Mouse (Mus musculus) heart, adult 2 months (tissue): ENCODE results near the gene Clgn. TPM values are rescaled to one million over a fixed set of nuclear protein-coding genes. Genes with fewer than 3 reads are reported as not detected.
"Not testable (repeated sequence)": the region's sequence is repeated elsewhere in the genome, so short reads cannot be mapped to it uniquely, and the experiment has no call there.

Experiments
- DNase-seq, 2 experiments: peaks; one replicate each; pipeline ENCODE4 v3.0.0; 2021
- H3K27ac ChIP-seq: fragments of 200-600 bp; 2 replicates; pipeline ENCODE4 v1.8.1; 2022
- H3K27me3 ChIP-seq: fragments of 200-500 bp; 2 replicates; pipeline ENCODE4 v1.6.1; 2012; ENCODE audit warnings: mild to moderate bottlenecking, low read length, inconsistent platforms, mixed read lengths; ENCODE audit not compliant: control insufficient read depth, insufficient read depth
- H3K36me3 ChIP-seq: fragments of 200-500 bp; 2 replicates; pipeline ENCODE4 v1.6.1; 2012; ENCODE audit warnings: low read length, inconsistent platforms; ENCODE audit not compliant: control insufficient read depth, insufficient read depth
- H3K4me1 ChIP-seq: fragments of 200-500 bp; 2 replicates; pipeline ENCODE4 v1.6.1; 2011; ENCODE audit warnings: low read length; ENCODE audit not compliant: control insufficient read depth, insufficient read depth
- H3K4me3 ChIP-seq: fragments of 200-600 bp; 2 replicates; pipeline ENCODE4 v1.8.1; 2022
- H3K79me2 ChIP-seq: fragments of 200-500 bp; replicated peaks from 2 replicates; pipeline ENCODE4 v1.6.1; 2012; ENCODE audit warnings: mild to moderate bottlenecking, inconsistent platforms, low read length, moderate library complexity, mixed read lengths; ENCODE audit not compliant: control insufficient read depth, insufficient read depth
- H3K9ac ChIP-seq: fragments of 200-500 bp; 2 replicates; pipeline ENCODE4 v1.6.1; 2012; ENCODE audit warnings: low read depth, mild to moderate bottlenecking, control low read depth, inconsistent platforms, low read length, mixed read lengths
- CTCF ChIP-seq: fragments of 200-600 bp; IDR thresholded peaks from 2 replicates; pipeline ENCODE4 v1.8.1; 2022; ENCODE audit warnings: antibody characterized with exemption, mild to moderate bottlenecking, moderate library complexity
- EP300 ChIP-seq: fragments of 200-500 bp; IDR thresholded peaks from 2 replicates; pipeline ENCODE4 v1.6.1; 2011; ENCODE audit warnings: low read depth, low read length, control low read depth; ENCODE audit not compliant: insufficient read depth
- POLR2A ChIP-seq: fragments of 200-500 bp; IDR thresholded peaks from 2 replicates; pipeline ENCODE4 v1.6.1; 2011; ENCODE audit warnings: mild to moderate bottlenecking, low read depth, low read length, control low read depth; ENCODE audit not compliant: insufficient read depth
- WGBS: fragments of 180-500 bp; shearing (Covaris S2); methylation state at CpG from one replicate; pipeline ENCODE4 v1.1.7; 2018; 5-methylcytosine and 5-hydroxymethylcytosine counted together
- intact Hi-C: fragments of 180-260 bp; cut with DNase I; formaldehyde crosslinking; loops from one replicate; pipeline ENCODE4 v1.15.1; 2025
- polyA plus RNA-seq: library from polyadenylated mRNA; depleted of rRNA; stranded (reverse); fragments of >200 nt; gene quantifications from 2 replicates; pipeline ENCODE4 v1.2.3, GENCODE M21; 2012
- total RNA-seq, 2 experiments: library from RNA; stranded (reverse); gene quantifications; 2 replicates each; pipeline ENCODE4 v1.2.3; 2021

Clgn gene
- total and polyA plus RNA-seq, 3 experiments, result 0.08 TPM; not detected in 2

- no peak for TF ChIP-seq EP300
- TF ChIP-seq CTCF, result no peak
- no peak for TF ChIP-seq POLR2A
- no peaks in the 10 kb centered on the region for H3K79me2 ChIP-seq
- intact Hi-C loops, result no loop called here
- no peak overlapping the region for H3K4me3 ChIP-seq
- H3K27ac ChIP-seq, result no peak overlapping the region
- no peak overlapping the region for H3K9ac ChIP-seq
- no peak for DNase-seq
- no peaks in the 10 kb centered on the region for H3K4me1 ChIP-seq
- no peaks in the 10 kb centered on the region for H3K36me3 ChIP-seq
- 34% methylated on average over 11 of the region's 11 CpGs for WGBS
- H3K27me3 ChIP-seq, result no peaks in the 10 kb centered on the region; the same call in 1 of the 2 replicates
Observed at GRCm38 (mm10) chr8:83426104-83426759, 36.6 kb downstream of the Clgn start.

- DNase-seq, result no peak
- Histone ChIP-seq H3K4me3 (no peak overlapping the region), H3K79me2 (no peaks in the 10 kb centered on the region), H3K9ac (no peak overlapping the region), H3K4me1 (no peaks in the 10 kb centered on the region), H3K27ac (no peak overlapping the region), H3K27me3 (no peaks in the 10 kb centered on the region; the same call in 1 of the 2 replicates), H3K36me3 (no peaks in the 10 kb centered on the region)
- 44% methylated on average over 7 of the region's 7 CpGs for WGBS
- intact Hi-C loops, result no loop called here
- TF ChIP-seq CTCF, result no peak
- TF ChIP-seq EP300, result no peak
- no peak for TF ChIP-seq POLR2A
Observed at GRCm38 (mm10) chr8:83426949-83427348, 37.3 kb downstream of the Clgn start.

- H3K79me2 ChIP-seq, DNase-seq, H3K36me3 ChIP-seq, H3K4me3 ChIP-seq, intact Hi-C loops, H3K9ac ChIP-seq, H3K4me1 ChIP-seq, H3K27me3 ChIP-seq, H3K27ac ChIP-seq: not testable (repeated sequence)
- WGBS, result 83% methylated on average over 3 of the region's 3 CpGs
Observed at GRCm38 (mm10) chr8:83428621-83429020, 39.0 kb downstream of the Clgn start.

- Histone ChIP-seq H3K4me3 (no peak overlapping the region), H3K9ac (no peak overlapping the region), H3K36me3 (no peaks in the 10 kb centered on the region), H3K27me3 (no peaks in the 10 kb centered on the region), H3K27ac (no peak overlapping the region), H3K79me2 (no peaks in the 10 kb centered on the region), H3K4me1 (no peaks in the 10 kb centered on the region)
- no peak for DNase-seq
- WGBS, result 39% methylated on average over 4 of the region's 4 CpGs
- intact Hi-C loops, result no loop called here
- TF ChIP-seq POLR2A (no peak), CTCF (no peak), EP300 (no peak)
Observed at GRCm38 (mm10) chr8:83429071-83429524, 39.4 kb downstream of the Clgn start.

GRCm38 (mm10) chr8:83437077-83437476 lies 47.4 kb downstream of the Clgn start:
- Histone ChIP-seq H3K9ac (no peak overlapping the region), H3K79me2 (no peaks in the 10 kb centered on the region; the same call in 1 of the 2 replicates), H3K4me1 (no peaks in the 10 kb centered on the region), H3K27ac (no peak overlapping the region), H3K27me3 (no peaks in the 10 kb centered on the region), H3K36me3 (no peaks in the 10 kb centered on the region; the same call in 1 of the 2 replicates), H3K4me3 (no peak overlapping the region)
- DNase-seq, result no peak
- 76% methylated on average over 1 of the region's 1 CpGs for WGBS
- TF ChIP-seq POLR2A (no peak), CTCF (no peak), EP300 (no peak)
- intact Hi-C loops, result no loop called here

GRCm38 (mm10) chr8:83441656-83442242 lies 52.1 kb downstream of the Clgn start:
- no peak for DNase-seq
- intact Hi-C loops, result loop anchor here (2.0 to 10.0 kb wide), 2 partner anchors 109 to 163 kb away; partner anchors contain the start of genes Dnajb1, Elmod2 and Tecr
- no peaks in the 10 kb centered on the region; the same call in 1 of the 2 replicates for H3K36me3 ChIP-seq
- peak overlapping the region; percentile 75 for H3K27ac ChIP-seq
- TF ChIP-seq POLR2A (no peak), CTCF (no peak), EP300 (no peak)
- peak overlapping the region; percentile 84 for H3K4me3 ChIP-seq
- peak overlapping the region; percentile 87 for H3K9ac ChIP-seq
- no peaks in the 10 kb centered on the region; the same call in 1 of the 2 replicates for H3K79me2 ChIP-seq
- H3K4me1 ChIP-seq, result no peaks in the 10 kb centered on the region
- no peaks in the 10 kb centered on the region for H3K27me3 ChIP-seq
- WGBS, result 1% methylated on average over 29 of the region's 29 CpGs
